Mouse (Mus musculus) kidney, postnatal 10 days (tissue): Measurements from ENCODE around the gene Capn12.

Experiments used
- DNase-seq: peaks from one replicate; pipeline ENCODE4 v3.0.0; 2021; ENCODE audit warnings: mixed read lengths

Gene Capn12

GRCm38 (mm10) chr7:28881199-28881598 lies at the start of gene Capn12:
Gene Capn12 (plus strand): TSS chr7:28881422.
- DNase-seq, result no peak

GRCm38 (mm10) chr7:28832137-28832536 lies 49.1 kb upstream of the Capn12 start:
- DNase-seq, result no peak

- DNase-seq, result no peak
Measured at GRCm38 (mm10) chr7:28833723-28834347, 47.4 kb upstream of the Capn12 start, which contains the start of gene Lgals4. Gene Lgals4 (plus strand): TSS chr7:28833854.

DNA sequence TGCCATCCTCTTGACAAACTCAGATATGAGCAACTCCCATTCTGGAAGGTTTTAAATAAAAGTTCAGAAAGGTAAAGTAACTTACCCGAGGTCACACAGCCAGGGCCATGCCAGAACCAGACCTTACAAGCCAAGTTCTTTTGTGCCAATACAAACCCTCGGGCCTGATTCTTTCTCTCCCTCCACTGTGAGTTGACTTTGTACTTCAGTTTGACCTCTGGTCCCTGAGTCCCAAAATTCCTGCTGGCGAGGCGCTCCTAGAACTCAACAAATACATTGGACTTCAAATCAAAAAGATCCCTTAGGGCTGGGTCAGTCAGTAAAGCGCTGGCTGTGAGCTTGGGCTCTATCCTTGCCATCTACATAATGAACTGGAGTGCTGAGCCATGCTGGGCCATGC lies 44.3 kb upstream of the Capn12 start:
- DNase-seq, result no peak

DNA sequence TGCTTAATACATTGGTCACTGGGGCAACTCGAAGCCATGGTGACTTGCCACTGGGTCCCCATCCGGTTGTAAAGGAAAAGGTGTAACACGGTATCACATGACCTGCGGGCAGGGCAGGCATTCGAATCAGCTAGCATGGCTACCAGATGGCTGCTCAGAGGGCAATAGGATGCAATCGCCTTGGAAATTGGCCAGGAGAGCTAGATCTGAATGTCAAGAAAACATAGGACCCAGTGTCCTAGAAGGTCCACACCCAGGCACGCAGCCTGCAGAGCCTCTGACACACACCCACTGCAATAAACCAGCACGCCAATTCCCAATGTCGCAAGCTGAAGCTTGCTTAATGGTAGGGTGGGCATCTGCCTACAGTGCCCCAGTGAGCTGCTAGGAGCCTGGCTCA lies 42.9 kb upstream of the Capn12 start:
- DNase-seq, result no peak

- DNase-seq, result no peak
Measured at GRCm38 (mm10) chr7:28847273-28847672, 33.9 kb upstream of the Capn12 start.

DNA sequence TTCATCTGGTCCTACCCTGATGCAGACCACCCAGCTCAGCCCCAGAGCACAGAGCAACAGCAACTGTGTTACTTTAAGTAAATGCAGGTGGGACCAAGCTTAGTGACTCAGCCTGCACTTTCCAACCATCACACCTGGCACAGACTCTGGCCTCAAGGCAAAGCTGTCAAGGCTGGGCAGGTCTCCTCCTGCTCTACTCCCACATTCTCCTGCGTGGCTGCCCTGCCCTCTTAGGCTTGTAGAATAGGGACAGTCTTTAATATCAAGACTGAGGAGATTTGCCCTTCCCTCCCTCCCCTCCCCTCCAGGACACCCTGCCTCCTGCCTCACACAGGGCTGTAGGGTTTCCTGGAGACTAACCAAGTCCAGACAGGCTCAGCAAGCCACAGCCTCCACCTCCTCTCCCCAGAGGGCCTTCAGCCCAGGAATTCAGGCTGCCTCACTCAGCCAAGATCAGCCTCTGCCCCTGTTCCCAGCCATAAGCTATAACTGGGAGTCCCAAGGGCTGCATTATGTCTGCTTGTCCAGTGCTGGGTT lies 31.5 kb upstream of the Capn12 start:
- no peak for DNase-seq

GRCm38 (mm10) chr7:28850642-28851041 lies 30.6 kb upstream of the Capn12 start:
- no peak for DNase-seq

- DNase-seq, result no peak
Measured at GRCm38 (mm10) chr7:28859953-28860352, 21.3 kb upstream of the Capn12 start.

- no peak for DNase-seq
Measured at GRCm38 (mm10) chr7:28860898-28861297, 20.3 kb upstream of the Capn12 start.

DNA sequence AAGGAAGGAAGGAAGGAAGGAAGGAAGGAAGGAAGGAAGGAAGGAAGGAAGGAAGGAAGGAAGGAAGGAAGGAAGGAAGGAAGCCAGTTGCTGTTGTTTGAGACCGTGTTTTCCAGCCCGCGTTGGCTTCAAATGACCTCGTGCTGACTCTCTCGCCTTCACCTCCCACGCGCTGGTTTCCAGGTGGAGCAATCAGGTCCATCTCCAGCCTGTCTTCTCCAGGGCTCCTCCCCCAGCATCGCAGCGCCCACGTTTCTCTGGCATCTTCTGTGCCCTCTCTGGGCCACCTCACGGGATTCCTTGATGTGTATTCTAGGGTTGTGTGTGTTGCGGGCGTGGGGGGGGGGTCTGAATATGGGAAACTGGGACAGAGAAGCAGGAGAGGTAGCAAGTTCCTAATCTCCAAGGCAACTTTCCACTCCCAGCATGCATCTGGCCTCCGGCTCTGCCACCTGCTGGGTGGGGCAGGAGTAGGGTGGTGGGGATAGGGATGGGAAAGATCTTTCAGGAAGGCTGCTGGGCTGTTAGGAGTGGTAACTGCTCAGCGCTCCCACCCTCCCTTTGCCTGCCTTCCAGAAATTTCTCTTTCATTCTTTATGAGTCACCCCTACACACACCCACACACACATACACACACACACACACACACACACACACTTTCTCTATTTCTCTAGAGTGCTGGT lies 18.3 kb upstream of the Capn12 start:
- no peak for DNase-seq

DNA sequence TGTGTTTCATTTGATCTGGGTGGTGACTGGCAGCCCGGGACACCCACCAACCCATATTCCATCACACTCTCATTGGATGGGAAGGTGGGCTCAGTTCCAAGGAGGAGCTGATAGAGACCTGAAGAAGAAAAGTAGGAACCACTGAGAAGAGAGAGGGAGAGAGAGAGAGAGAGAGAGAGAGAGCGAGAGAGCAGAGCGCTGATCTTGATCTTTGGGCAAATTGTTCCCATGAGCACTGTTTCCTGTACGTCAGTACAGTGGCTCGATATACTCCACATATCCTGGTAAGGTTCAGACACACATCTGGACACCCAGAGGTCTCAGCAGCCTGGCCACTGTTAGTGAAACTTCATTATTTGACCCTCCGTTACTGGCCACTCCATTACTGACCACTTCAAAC lies 17.7 kb upstream of the Capn12 start, which contains the start of gene Lgals7:
TSS of gene Lgals7 (plus strand) at position 314 of the 400 bp plus-strand sequence.
- no peak for DNase-seq

GRCm38 (mm10) chr7:28864288-28864750 lies 16.9 kb upstream of the Capn12 start:
- DNase-seq, result no peak

DNA sequence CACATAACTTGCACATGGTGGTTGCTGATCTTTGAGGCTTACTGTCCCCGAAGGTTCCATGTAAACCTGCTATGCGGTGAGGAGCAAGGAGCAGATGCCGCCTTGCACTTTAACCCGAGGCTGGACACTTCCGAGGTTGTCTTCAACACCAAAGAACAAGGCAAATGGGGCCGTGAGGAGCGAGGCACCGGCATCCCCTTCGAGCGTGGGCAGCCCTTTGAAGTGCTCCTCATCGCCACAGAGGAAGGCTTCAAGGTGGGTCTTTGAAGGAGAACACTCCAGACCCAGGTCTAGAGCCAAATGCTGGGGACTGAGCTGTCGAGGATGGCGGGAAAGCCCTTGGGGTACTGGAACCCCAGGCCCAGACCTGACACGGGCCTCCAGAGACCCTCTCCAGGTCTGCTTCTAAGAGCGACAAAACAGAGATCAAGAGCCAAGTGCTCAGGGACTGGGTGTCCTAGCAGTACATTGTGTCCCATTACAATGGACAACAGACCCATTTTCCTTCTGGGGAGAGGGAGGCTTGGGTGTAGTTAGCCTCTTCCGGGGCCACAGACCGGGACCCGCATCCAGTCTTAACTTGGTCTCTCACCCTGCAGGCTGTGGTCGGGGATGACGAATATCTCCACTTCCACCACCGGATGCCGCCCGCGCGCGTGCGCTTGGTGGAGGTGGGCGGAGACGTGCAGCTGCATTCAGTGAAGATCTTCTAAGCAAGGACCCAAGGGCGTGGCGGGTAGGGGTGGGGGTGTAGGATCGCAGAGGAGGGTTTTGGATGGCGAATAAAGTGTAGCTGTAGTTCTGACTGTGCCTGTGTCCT lies 15.5 kb upstream of the Capn12 start:
- peak; percentile 88 for DNase-seq

DNA sequence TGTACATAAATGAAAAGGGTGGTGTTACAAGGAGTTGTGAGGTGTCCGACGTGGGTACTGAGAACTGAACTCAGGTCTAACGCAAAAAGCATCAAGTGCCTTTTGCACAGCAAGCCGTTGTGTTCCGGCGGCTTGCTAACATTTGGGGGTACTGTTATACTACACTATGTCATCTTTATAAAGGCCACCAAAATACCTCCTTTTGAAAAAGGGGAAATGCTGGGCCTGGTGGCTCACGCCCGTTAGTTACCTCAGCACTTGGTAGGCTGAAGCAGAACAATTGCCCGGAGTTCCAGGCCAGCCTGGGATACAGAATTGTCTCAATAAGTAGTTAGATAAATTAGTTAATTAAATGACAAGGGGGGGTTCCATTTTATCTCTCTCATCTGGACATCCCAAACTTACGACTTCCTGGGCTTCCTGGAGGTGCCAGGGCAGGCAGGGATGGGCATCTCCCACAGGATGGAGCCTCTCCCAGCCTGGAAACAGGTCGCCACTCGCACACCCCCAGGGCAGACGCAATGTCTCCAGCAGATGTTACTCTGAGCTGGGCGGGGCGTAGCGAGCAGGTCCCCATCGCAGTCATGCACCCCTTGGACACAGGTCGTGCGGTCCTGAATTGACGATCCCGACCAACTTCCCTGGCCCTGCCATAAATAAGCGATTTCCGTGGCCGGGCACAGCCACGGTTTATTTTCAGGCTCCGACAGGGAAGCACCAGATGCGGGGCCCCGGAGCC lies 14.3 kb upstream of the Capn12 start:
- DNase-seq, result no peak

- peak; percentile 86 for DNase-seq
Measured at GRCm38 (mm10) chr7:28867508-28868340, 13.5 kb upstream of the Capn12 start.

- DNase-seq, result no peak
Measured at GRCm38 (mm10) chr7:28870901-28871664, 10.1 kb upstream of the Capn12 start.

DNA sequence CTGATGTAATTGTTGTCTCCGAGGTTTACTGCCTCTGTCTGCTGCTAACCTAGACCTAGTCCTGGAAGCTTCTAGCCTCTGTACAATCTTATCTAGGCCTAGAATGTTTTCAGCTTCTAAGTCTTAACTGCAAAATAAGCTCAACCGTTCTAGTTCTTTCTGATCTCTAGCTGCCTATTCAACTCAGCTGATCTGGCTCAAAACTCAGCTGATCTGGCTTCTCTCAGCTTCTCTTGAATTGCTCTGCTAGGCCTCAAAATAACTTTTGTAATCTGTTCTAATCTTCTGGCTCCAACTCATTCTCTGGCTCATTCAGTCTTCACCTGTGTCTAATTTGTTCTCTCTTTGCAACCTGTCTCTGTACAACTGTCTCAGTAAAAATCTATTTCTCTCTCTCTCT lies 6.7 kb upstream of the Capn12 start:
- no peak for DNase-seq

DNA sequence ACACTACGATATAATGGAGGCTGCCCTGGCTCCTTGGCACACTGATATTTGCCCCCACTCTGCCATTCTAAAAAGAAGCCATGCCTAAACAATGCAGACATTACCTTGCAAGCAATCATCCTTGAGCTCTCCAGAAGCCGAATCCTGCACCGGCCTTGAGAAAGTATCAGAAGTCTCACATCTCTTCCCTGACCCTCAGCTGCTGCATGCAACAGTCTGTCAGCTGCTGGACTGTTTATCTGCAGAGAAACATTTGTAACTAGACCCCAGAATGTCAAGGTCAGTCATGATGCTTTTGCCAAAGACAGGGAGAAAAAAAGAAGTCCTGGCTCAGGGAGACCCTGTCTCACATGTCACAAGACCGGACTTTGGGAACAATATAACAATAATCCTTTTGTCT lies 5.1 kb upstream of the Capn12 start:
- no peak for DNase-seq

DNA sequence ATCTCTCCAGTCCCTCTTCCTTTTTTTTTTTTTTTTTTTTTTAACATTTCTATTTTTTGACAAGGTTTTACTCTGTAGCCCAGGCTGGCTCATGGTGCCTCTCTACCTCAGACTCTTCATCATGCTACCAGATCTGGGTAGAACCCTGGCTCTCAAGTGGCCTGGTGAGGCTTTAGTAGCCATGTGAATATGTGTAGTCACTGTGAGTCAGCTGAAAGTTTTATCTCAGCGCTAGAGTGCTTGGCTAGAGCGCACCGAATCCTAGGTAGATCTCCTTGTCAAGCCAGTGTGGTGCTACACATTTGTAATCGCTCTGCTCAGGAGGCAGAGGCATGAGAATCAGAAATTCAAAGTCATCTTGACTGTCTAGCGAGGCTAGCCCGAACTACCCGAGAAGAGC lies 4.1 kb upstream of the Capn12 start:
- DNase-seq, result no peak

- no peak for DNase-seq
Measured at GRCm38 (mm10) chr7:28877856-28878255, 3.4 kb upstream of the Capn12 start.
